Mouse (Mus musculus) limb, embryonic 15.5 days (tissue): ENCODE measurements around the gene Colca2. TPM values are rescaled to one million over a fixed set of nuclear protein-coding genes. Genes with fewer than 3 reads are reported as not detected.

ENCODE experiments used
- ATAC-seq: fragments of 200-750 bp; cut with Nextera tagmentation; 2 replicates; pipeline ENCODE4 v1.8.0; 2017; ENCODE audit warnings: low read depth, moderate TSS enrichment; ENCODE audit not compliant: insufficient number of reproducible peaks, low FRiP score, low TSS enrichment
- H3K27ac ChIP-seq: fragments of 300-500 bp; sonication (generic); 2 replicates; pipeline ENCODE4 v1.5.1; 2015; ENCODE audit warnings: moderate library complexity, mild to moderate bottlenecking, inconsistent platforms
- H3K27me3 ChIP-seq: fragments of 300-500 bp; sonication (generic); 2 replicates; pipeline ENCODE4 v1.6.1; 2015; ENCODE audit warnings: inconsistent platforms
- H3K36me3 ChIP-seq: fragments of 300-500 bp; sonication (generic); 2 replicates; pipeline ENCODE4 v1.6.1; 2015; ENCODE audit warnings: inconsistent platforms
- H3K4me1 ChIP-seq: fragments of 300-500 bp; sonication (generic); 2 replicates; pipeline ENCODE4 v1.6.1; 2015; ENCODE audit warnings: inconsistent platforms
- H3K4me2 ChIP-seq: fragments of 300-500 bp; sonication (generic); 2 replicates; pipeline ENCODE4 v1.6.1; 2015; ENCODE audit warnings: mild to moderate bottlenecking, inconsistent platforms
- H3K4me3 ChIP-seq: fragments of 300-500 bp; sonication (generic); 2 replicates; pipeline ENCODE4 v1.5.1; 2015; ENCODE audit warnings: mild to moderate bottlenecking, inconsistent platforms
- H3K9ac ChIP-seq: fragments of 300-500 bp; sonication (generic); 2 replicates; pipeline ENCODE4 v1.6.1; 2015; ENCODE audit warnings: inconsistent platforms
- H3K9me3 ChIP-seq: fragments of 300-500 bp; sonication (generic); 2 replicates; pipeline ENCODE4 v1.6.1; 2016; ENCODE audit warnings: inconsistent platforms
- WGBS: fragments of 180-500 bp; shearing (Covaris S2); methylation state at CpG from one replicate; pipeline ENCODE4 v1.1.7; 2015; 5-methylcytosine and 5-hydroxymethylcytosine counted together
- polyA plus RNA-seq: library from polyadenylated mRNA; unstranded; fragments of >200 nt; fragmentation: Nextera tagmentation; extraction: Ambion mirVana; gene quantifications from 2 replicates; pipeline ENCODE4 v1.2.1, GENCODE M21; 2015

The Colca2 gene
- polyA plus RNA-seq, 1 experiment from 2014 or later, result 1.5 TPM

- Histone ChIP-seq H3K4me1 (no peaks in the 10 kb centered on the region), H3K36me3 (no peaks in the 10 kb centered on the region), H3K27me3 (no peaks in the 10 kb centered on the region), H3K4me2 (no peak overlapping the region), H3K4me3 (no peak overlapping the region), H3K27ac (no peak overlapping the region), H3K9me3 (no peaks in the 10 kb centered on the region), H3K9ac (no peak overlapping the region)
- no peak for ATAC-seq
- WGBS, result 85% methylated on average over 5 of the region's 5 CpGs
These were observed 19.9 kb downstream of the Colca2 start for GRCm38 (mm10) chr9:51258426-51258825.

GRCm38 (mm10) chr9:51256780-51257502 is 21.4 kb downstream of the Colca2 start:
- no peak overlapping the region for H3K9ac ChIP-seq
- H3K9me3 ChIP-seq, result no peaks in the 10 kb centered on the region
- H3K4me1 ChIP-seq, result 0 out of 2 replicates have a peak, but pooled peaks cover 2% of the 10 kb centered on the region
- H3K4me3 ChIP-seq, result no peak overlapping the region
- no peaks in the 10 kb centered on the region for H3K27me3 ChIP-seq
- 59% methylated on average over 4 of the region's 4 CpGs for WGBS
- no peak overlapping the region for H3K27ac ChIP-seq
- H3K4me2 ChIP-seq, result no peak overlapping the region
- ATAC-seq, result no peak
- H3K36me3 ChIP-seq, result no peaks in the 10 kb centered on the region

- Histone ChIP-seq H3K36me3 (no peaks in the 10 kb centered on the region), H3K9ac (no peak overlapping the region), H3K4me2 (no peak overlapping the region), H3K9me3 (no peaks in the 10 kb centered on the region), H3K27ac (no peak overlapping the region), H3K4me1 (peaks cover 5% of the 10 kb centered on the region; the same call in 1 of the 2 replicates), H3K27me3 (no peaks in the 10 kb centered on the region), H3K4me3 (no peak overlapping the region)
- ATAC-seq, result no peak
- WGBS, result 55% methylated on average over 12 of the region's 12 CpGs
These were observed 39.5 kb downstream of the Colca2 start for GRCm38 (mm10) chr9:51238741-51239385.

GRCm38 (mm10) chr9:51232163-51232562 is 46.2 kb downstream of the Colca2 start:
- no peaks in the 10 kb centered on the region for H3K4me1 ChIP-seq
- H3K9me3 ChIP-seq, result no peaks in the 10 kb centered on the region
- H3K9ac ChIP-seq, result no peak overlapping the region
- no peaks in the 10 kb centered on the region for H3K36me3 ChIP-seq
- H3K27ac ChIP-seq, result no peak overlapping the region
- no peak overlapping the region for H3K4me3 ChIP-seq
- H3K4me2 ChIP-seq, result no peak overlapping the region
- no peak for ATAC-seq
- no peaks in the 10 kb centered on the region for H3K27me3 ChIP-seq
- 91% methylated on average over 8 of the region's 8 CpGs for WGBS

GRCm38 (mm10) chr9:51230701-51231389 is 47.5 kb downstream of the Colca2 start:
- Histone ChIP-seq H3K4me3 (no peak overlapping the region), H3K36me3 (no peaks in the 10 kb centered on the region), H3K27me3 (no peaks in the 10 kb centered on the region), H3K27ac (no peak overlapping the region), H3K9ac (no peak overlapping the region), H3K4me2 (no peak overlapping the region), H3K9me3 (no peaks in the 10 kb centered on the region), H3K4me1 (no peaks in the 10 kb centered on the region)
- no peak for ATAC-seq
- WGBS, result 84% methylated on average over 4 of the region's 4 CpGs

- WGBS, result 81% methylated on average over 5 of the region's 5 CpGs
- no peak for ATAC-seq
These were observed 52.7 kb downstream of the Colca2 start for GRCm38 (mm10) chr9:51225636-51226166.

More at GRCm38 (mm10) chr9:51225636-51226166, 52.7 kb downstream of the Colca2 start:
- H3K4me1 ChIP-seq, result no peaks in the 10 kb centered on the region
- H3K27ac ChIP-seq, result no peak overlapping the region
- no peaks in the 10 kb centered on the region for H3K9me3 ChIP-seq
- no peak overlapping the region for H3K4me2 ChIP-seq
- H3K4me3 ChIP-seq, result no peak overlapping the region
- H3K36me3 ChIP-seq, result no peaks in the 10 kb centered on the region
- H3K27me3 ChIP-seq, result no peaks in the 10 kb centered on the region
- no peak overlapping the region for H3K9ac ChIP-seq

Other genes starting within 250 kb of the Colca2 start
- gene Btg4, start 217.7 kb downstream of the Colca2 start, polyA plus RNA-seq, result not detected in 2 replicates
- 9.4 and 10.6 TPM in 2 replicates for gene Layn, start 201.5 kb downstream of the Colca2 start, polyA plus RNA-seq
- gene 4833427G06Rik, start 176.5 kb downstream of the Colca2 start, polyA plus RNA-seq, result not detected in 2 replicates
- not detected in 2 replicates for gene Gm32742, start 113.1 kb downstream of the Colca2 start, polyA plus RNA-seq
- 0.08 TPM in 1 of 2 replicates, not detected in the other for gene Pou2af1, start 64.9 kb downstream of the Colca2 start, polyA plus RNA-seq
- 0.14 TPM in 1 of 2 replicates, not detected in the other for gene 1810046K07Rik, start 50.3 kb upstream of the Colca2 start, polyA plus RNA-seq